Mouse (Mus musculus) stomach, embryonic 15.5 days (tissue): ENCODE data around the gene Depdc5. TPM values are rescaled to one million over a fixed set of nuclear protein-coding genes. Genes with fewer than 3 reads are reported as not detected.
"Not testable (repeated sequence)": the region's sequence is repeated elsewhere in the genome, so short reads cannot be mapped to it uniquely, and the experiment has no call there.

Experiments
- ATAC-seq: fragments of 200-750 bp; cut with Nextera tagmentation; 2 replicates; pipeline ENCODE4 v1.8.0; 2017; ENCODE audit warnings: low read depth, moderate number of reproducible peaks, moderate TSS enrichment; ENCODE audit not compliant: insufficient read depth, low FRiP score
- H3K27ac ChIP-seq: fragments of 300-500 bp; sonication (generic); 2 replicates; pipeline ENCODE4 v1.5.1; 2015; ENCODE audit warnings: mild to moderate bottlenecking, inconsistent platforms
- H3K27me3 ChIP-seq: fragments of 300-500 bp; sonication (generic); replicated peaks from 2 replicates; pipeline ENCODE4 v1.6.1; 2015; ENCODE audit warnings: inconsistent platforms
- H3K36me3 ChIP-seq: fragments of 300-500 bp; sonication (generic); 2 replicates; pipeline ENCODE4 v1.6.1; 2015; ENCODE audit warnings: inconsistent platforms
- H3K4me1 ChIP-seq: fragments of 300-500 bp; sonication (generic); 2 replicates; pipeline ENCODE4 v1.6.1; 2015; ENCODE audit warnings: inconsistent platforms
- H3K4me2 ChIP-seq: fragments of 300-500 bp; sonication (generic); 2 replicates; pipeline ENCODE4 v1.6.1; 2015; ENCODE audit warnings: mild to moderate bottlenecking, inconsistent platforms
- H3K4me3 ChIP-seq: fragments of 300-500 bp; sonication (generic); replicated peaks from 2 replicates; pipeline ENCODE4 v1.5.1; 2015; ENCODE audit warnings: inconsistent platforms
- H3K9ac ChIP-seq: fragments of 300-500 bp; sonication (generic); 2 replicates; pipeline ENCODE4 v1.6.1; 2015; ENCODE audit warnings: inconsistent platforms
- H3K9me3 ChIP-seq: fragments of 300-500 bp; sonication (generic); 2 replicates; pipeline ENCODE4 v1.6.1; 2016; ENCODE audit warnings: inconsistent platforms
- WGBS: fragments of 180-500 bp; shearing (Covaris S2); methylation state at CpG from one replicate; pipeline ENCODE4 v1.1.7; 2015; 5-methylcytosine and 5-hydroxymethylcytosine counted together
- polyA plus RNA-seq: library from polyadenylated mRNA; unstranded; fragments of >200 nt; fragmentation: Nextera tagmentation; extraction: Ambion mirVana; gene quantifications from 2 replicates; pipeline ENCODE4 v1.2.1, GENCODE M21; 2015

Gene Depdc5
- polyA plus RNA-seq, result 15.9 and 21.3 TPM in 2 replicates

GRCm38 (mm10) chr5:32863253-32864228, at the start of gene Depdc5:
TSS of gene Depdc5 (plus strand) at chr5:32863701.
- Histone ChIP-seq H3K27me3 (no peaks in the 10 kb centered on the region), H3K4me1 (no peaks in the 10 kb centered on the region; the same call in 1 of the 2 replicates), H3K9me3 (no peaks in the 10 kb centered on the region), H3K4me2 (peak within 1 kb of the TSS; percentile 69), H3K9ac (peak within 1 kb of the TSS; percentile 77), H3K27ac (peak within 1 kb of the TSS; percentile 90), H3K36me3 (no peaks in the 10 kb centered on the region), H3K4me3 (peak within 1 kb of the TSS; percentile 70)
- peak; percentile 99 for ATAC-seq
- under 1% methylated on average over 49 of the region's 64 CpGs for WGBS

- Histone ChIP-seq H3K4me3 (no peak overlapping the region), H3K9ac (no peak overlapping the region), H3K4me1 (no peaks in the 10 kb centered on the region), H3K9me3 (no peaks in the 10 kb centered on the region), H3K27ac (no peak overlapping the region), H3K4me2 (no peak overlapping the region), H3K36me3 (peaks cover 31% of the 10 kb centered on the region), H3K27me3 (no peaks in the 10 kb centered on the region)
- WGBS, result 97% methylated on average over 4 of the region's 4 CpGs
- no peak for ATAC-seq
Observed at GRCm38 (mm10) chr5:32815396-32815795, 48.1 kb upstream of the Depdc5 start.

- Histone ChIP-seq H3K36me3 (peaks cover 35% of the 10 kb centered on the region), H3K27ac (no peak overlapping the region), H3K4me2 (no peak overlapping the region), H3K4me1 (no peaks in the 10 kb centered on the region), H3K9me3 (no peaks in the 10 kb centered on the region), H3K4me3 (no peak overlapping the region), H3K9ac (no peak overlapping the region), H3K27me3 (no peaks in the 10 kb centered on the region)
- ATAC-seq, result no peak
- WGBS, result 93% methylated on average over 8 of the region's 8 CpGs
Observed at GRCm38 (mm10) chr5:32820471-32820870, 43.0 kb upstream of the Depdc5 start.

- Histone ChIP-seq H3K4me1 (no peaks in the 10 kb centered on the region), H3K9me3 (no peaks in the 10 kb centered on the region), H3K36me3 (peaks cover 38% of the 10 kb centered on the region), H3K4me2 (no peak within 1 kb of the TSS), H3K27me3 (no peaks in the 10 kb centered on the region), H3K9ac (no peak within 1 kb of the TSS), H3K4me3 (no peak within 1 kb of the TSS), H3K27ac (no peak within 1 kb of the TSS)
- ATAC-seq, result no peak
- 89% methylated on average over 7 of the region's 7 CpGs for WGBS
Observed at GRCm38 (mm10) chr5:32827009-32827408, 36.5 kb upstream of the Depdc5 start, which contains the start of gene Gm20671. TSS of gene Gm20671 (minus strand) at chr5:32827109.

- peaks cover 42% of the 10 kb centered on the region for H3K36me3 ChIP-seq
- 84% methylated on average over 1 of the region's 1 CpGs for WGBS
- not testable (repeated sequence) for H3K4me3 ChIP-seq
Observed at GRCm38 (mm10) chr5:32828766-32829165, 34.7 kb upstream of the Depdc5 start.

GRCm38 (mm10) chr5:32830054-32830453, 33.4 kb upstream of the Depdc5 start:
- H3K9me3 ChIP-seq, result no peaks in the 10 kb centered on the region
- WGBS, result 92% methylated on average over 2 of the region's 2 CpGs
- no peaks in the 10 kb centered on the region for H3K4me1 ChIP-seq
- no peak overlapping the region for H3K4me3 ChIP-seq
- peaks cover 46% of the 10 kb centered on the region for H3K36me3 ChIP-seq
- no peaks in the 10 kb centered on the region for H3K27me3 ChIP-seq
- ATAC-seq, result no peak
- no peak overlapping the region for H3K27ac ChIP-seq
- no peak overlapping the region for H3K4me2 ChIP-seq
- H3K9ac ChIP-seq, result no peak overlapping the region

More at GRCm38 (mm10) chr5:32828766-32829165, 34.7 kb upstream of the Depdc5 start:
- not testable (repeated sequence) for H3K27ac ChIP-seq, H3K27me3 ChIP-seq, H3K4me1 ChIP-seq, ATAC-seq, H3K9me3 ChIP-seq, H3K4me2 ChIP-seq, H3K9ac ChIP-seq

GRCm38 (mm10) chr5:32834497-32834896, 29.0 kb upstream of the Depdc5 start:
- no peak overlapping the region for H3K4me2 ChIP-seq
- no peaks in the 10 kb centered on the region for H3K4me1 ChIP-seq
- WGBS, result 73% methylated on average over 1 of the region's 1 CpGs
- ATAC-seq, result no peak
- H3K4me3 ChIP-seq, result no peak overlapping the region
- H3K27me3 ChIP-seq, result no peaks in the 10 kb centered on the region
- no peaks in the 10 kb centered on the region for H3K9me3 ChIP-seq
- H3K36me3 ChIP-seq, result peaks cover 49% of the 10 kb centered on the region
- no peak overlapping the region for H3K27ac ChIP-seq
- H3K9ac ChIP-seq, result no peak overlapping the region

GRCm38 (mm10) chr5:32836976-32837375, 26.5 kb upstream of the Depdc5 start:
- Histone ChIP-seq H3K4me2 (no peak overlapping the region), H3K9ac (no peak overlapping the region), H3K4me3 (no peak overlapping the region), H3K4me1 (no peaks in the 10 kb centered on the region), H3K27ac (no peak overlapping the region), H3K36me3 (peaks cover 45% of the 10 kb centered on the region), H3K9me3 (no peaks in the 10 kb centered on the region), H3K27me3 (no peaks in the 10 kb centered on the region)
- WGBS, result 90% methylated on average over 5 of the region's 5 CpGs
- ATAC-seq, result no peak

GRCm38 (mm10) chr5:32840029-32840428, 23.5 kb upstream of the Depdc5 start:
- no peak for ATAC-seq
- H3K36me3 ChIP-seq, result peaks cover 48% of the 10 kb centered on the region
- no peak overlapping the region for H3K4me3 ChIP-seq
- no peaks in the 10 kb centered on the region for H3K4me1 ChIP-seq
- H3K9me3 ChIP-seq, result no peaks in the 10 kb centered on the region
- H3K27me3 ChIP-seq, result no peaks in the 10 kb centered on the region
- H3K27ac ChIP-seq, result no peak overlapping the region
- no peak overlapping the region for H3K9ac ChIP-seq
- H3K4me2 ChIP-seq, result no peak overlapping the region
- WGBS, result 96% methylated on average over 2 of the region's 2 CpGs

GRCm38 (mm10) chr5:32849178-32849577, 14.3 kb upstream of the Depdc5 start:
- Histone ChIP-seq H3K27me3 (no peaks in the 10 kb centered on the region), H3K4me3 (no peak overlapping the region), H3K27ac (no peak overlapping the region), H3K9ac (no peak overlapping the region), H3K4me1 (0 out of 2 replicates have a peak, but pooled peaks cover 7% of the 10 kb centered on the region), H3K36me3 (peaks cover 20% of the 10 kb centered on the region; the same call in 1 of the 2 replicates), H3K9me3 (no peaks in the 10 kb centered on the region), H3K4me2 (no peak overlapping the region)
- 92% methylated on average over 3 of the region's 3 CpGs for WGBS
- ATAC-seq, result no peak

- H3K36me3 ChIP-seq, result peaks cover 16% of the 10 kb centered on the region; the same call in 1 of the 2 replicates
- H3K4me3 ChIP-seq, ATAC-seq, H3K9ac ChIP-seq, H3K9me3 ChIP-seq, H3K27ac ChIP-seq, H3K4me1 ChIP-seq, H3K4me2 ChIP-seq, H3K27me3 ChIP-seq: not testable (repeated sequence)
- WGBS, result 93% methylated on average over 3 of the region's 3 CpGs
Observed at GRCm38 (mm10) chr5:32849580-32849979, 13.9 kb upstream of the Depdc5 start.

- Histone ChIP-seq H3K4me3 (no peak overlapping the region), H3K27ac (no peak overlapping the region), H3K9ac (no peak overlapping the region)
Observed at GRCm38 (mm10) chr5:32852026-32852425, 11.5 kb upstream of the Depdc5 start.

More at GRCm38 (mm10) chr5:32852026-32852425, 11.5 kb upstream of the Depdc5 start:
- WGBS, result 29% methylated on average over 6 of the region's 6 CpGs
- H3K4me2 ChIP-seq, result peak overlapping the region; percentile 70
- 0 out of 2 replicates have a peak, but pooled peaks cover 7% of the 10 kb centered on the region for H3K4me1 ChIP-seq
- H3K9me3 ChIP-seq, result no peaks in the 10 kb centered on the region
- no peak for ATAC-seq
- H3K36me3 ChIP-seq, result peaks cover 5% of the 10 kb centered on the region; the same call in 1 of the 2 replicates
- no peaks in the 10 kb centered on the region for H3K27me3 ChIP-seq
